ENCODE assay signal across 8 mouse cellular contexts in the genomic region with DNA sequence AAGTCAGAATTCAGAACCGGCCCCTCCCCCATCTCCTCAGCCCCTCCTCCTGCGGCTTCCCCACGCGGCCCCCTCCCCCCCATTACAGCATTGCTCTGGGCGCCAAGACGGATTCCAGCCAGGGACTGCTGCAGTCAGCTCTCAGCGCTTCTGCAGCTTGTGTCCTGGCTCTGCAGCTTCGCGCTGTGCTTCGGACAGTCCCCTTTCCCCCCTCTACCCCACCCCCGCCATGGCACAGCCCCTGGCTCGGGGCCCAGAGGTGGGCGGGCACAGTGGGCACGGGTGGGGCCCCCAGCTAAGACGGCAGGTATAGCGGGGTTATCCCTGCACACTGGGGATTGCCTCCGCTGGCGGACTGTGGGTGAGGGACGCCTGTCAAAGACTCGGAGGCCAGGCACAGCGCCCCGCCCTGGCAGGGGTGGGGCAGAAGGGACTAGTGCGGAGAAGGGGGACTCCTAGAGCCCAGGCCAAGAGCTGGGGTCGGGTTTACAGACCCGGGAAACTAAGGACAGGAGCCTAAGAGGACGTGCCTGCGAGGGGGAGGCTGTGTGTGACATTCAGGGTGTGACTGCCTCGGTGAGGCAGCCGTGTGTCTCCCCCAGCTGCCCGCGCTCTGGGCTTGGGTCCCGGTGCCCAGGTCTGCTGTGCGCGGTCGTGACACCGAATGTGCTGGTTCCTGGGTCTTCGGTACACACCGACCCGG. TPM values are rescaled to one million over a fixed set of nuclear protein-coding genes. Genes with fewer than 3 reads are reported as not detected.
DNase-seq lines count a peak whose midpoint lies in the region; ATAC-seq and TF ChIP-seq lines count a peak whose summit lies in the region.

No protein-coding gene starts in this region.

- no peak for TF ChIP-seq EP300 in liver, embryonic 14.5 days (IDR thresholded peaks at IDR 0.05; ENCODE audit: low read depth)

- no peaks in the 10 kb centered on the region for H3K36me3 ChIP-seq in liver, embryonic 14.5 days (replicated peaks; ENCODE audit: control insufficient read depth, insufficient read depth, low read depth)

- peak; percentile 29; the same call in 1 of the 2 replicates for ATAC-seq in liver, embryonic 14.5 days (ENCODE audit: insufficient read depth)

- H3K27ac ChIP-seq in liver, embryonic 14.5 days, result no peak overlapping the region

- H3K9ac ChIP-seq in liver, embryonic 14.5 days (replicated peaks), result no peak overlapping the region

- WGBS in liver, embryonic 14.5 days (ENCODE audit: insufficient replicate concordance), result 1% methylated on average over 37 of the region's 39 CpGs

- peaks cover 36% of the 10 kb centered on the region for H3K27me3 ChIP-seq in liver, embryonic 14.5 days (ENCODE audit: control insufficient read depth, insufficient read depth, low read length)

- peak overlapping the region; percentile 52 for H3K4me2 ChIP-seq in liver, embryonic 14.5 days (ENCODE audit: low read depth)

- peak; percentile 27 for DNase-seq in CD4-positive helper T cell, adult 2 months (ENCODE audit: low read depth, low spot score)
- DNase-seq in MN1 (ENCODE audit: low spot score), result peak; percentile 86
- DNase-seq in cerebellum, postnatal 14 days, result peak; percentile 86 to 90
- peak; percentile 25 for DNase-seq in gastrocnemius, postnatal 14 days
- peak; percentile 44 for DNase-seq in kidney, adult 18-20 months
- DNase-seq in liver, embryonic 14.5 days (ENCODE audit: low read depth in 3 of 3, low spot score in 3 of 3), result peak in 1 of 3 experiments; percentile 9
- DNase-seq in neural tube, embryonic 10.5 days (ENCODE audit: extremely low spot score, low spot score), result peak; percentile 75
- DNase-seq in thymus, postnatal 4 days, result peak; percentile 41

- no peaks in the 10 kb centered on the region for H3K4me1 ChIP-seq in liver, embryonic 14.5 days (replicated peaks; ENCODE audit: control insufficient read depth in 2 of 2, insufficient read depth in 2 of 2, low read length in 1 of 2)

- TF ChIP-seq CTCF in liver, embryonic 14.5 days (IDR thresholded peaks at IDR 0.05; ENCODE audit: low read depth), result no peak

- no peaks in the 10 kb centered on the region for H3K9me3 ChIP-seq in liver, embryonic 14.5 days (ENCODE audit: control insufficient read depth, low read length)

- intact Hi-C loops in gastrocnemius, postnatal 14 days (cut with DNase I; ENCODE audit: low total_unique reads), result no loop called here

- H3K4me3 ChIP-seq in liver, embryonic 14.5 days (ENCODE audit: insufficient read depth in 1 of 2, low read depth in 2 of 2, low read length in 2 of 2), result peak overlapping the region; percentile 20 to 46

RNA-seq across cellular contexts. Expression of a gene that starts 0.6 kb away (rescaled TPM):
- under 1 TPM; 0.18 to 0.27 TPM for total RNA-seq in gastrocnemius, postnatal 14 days (2021)
- 0.28 and 0.32 TPM in 2 replicates for polyA plus RNA-seq in liver, embryonic 14.5 days (2012; rRNA removed)
- 0.23 and 0.24 TPM in 2 replicates for polyA plus RNA-seq in liver, embryonic 14.5 days (2014; fragmentation: Nextera tagmentation; extraction: Ambion mirVana)

RNA-seq across cellular contexts. Expression of a gene that starts 44.9 kb away (rescaled TPM):
- 1 to 10 TPM in 1 of 2 experiments, under 1 TPM in 1; 0.94 to 1.1 TPM for total RNA-seq in gastrocnemius, postnatal 14 days (2021)
- polyA plus RNA-seq in liver, embryonic 14.5 days (2012; rRNA removed), result 3.2 and 3.4 TPM in 2 replicates
- 7.9 and 8.7 TPM in 2 replicates for polyA plus RNA-seq in liver, embryonic 14.5 days (2014; fragmentation: Nextera tagmentation; extraction: Ambion mirVana)
